Mouse (Mus musculus) large intestine, adult 2 months (tissue): Measurements from ENCODE around the gene AY074887. TPM values are rescaled to one million over a fixed set of nuclear protein-coding genes. Genes with fewer than 3 reads are reported as not detected.

Experiments
- DNase-seq: peaks from one replicate; pipeline ENCODE4 v3.0.0-alpha.2; 2012; ENCODE audit warnings: low read depth, low spot score
- WGBS: fragments of 180-500 bp; shearing (Covaris S2); methylation state at CpG from one replicate; pipeline ENCODE4 v1.1.7; 2018; 5-methylcytosine and 5-hydroxymethylcytosine counted together
- polyA plus RNA-seq: library from polyadenylated mRNA; depleted of rRNA; stranded (reverse); fragments of >200 nt; gene quantifications from 2 replicates; pipeline ENCODE4 v1.2.3, GENCODE M21; 2012; rRNA removed

Gene AY074887
- polyA plus RNA-seq, 1 experiment: not detected

GRCm38 (mm10) chr9:54918191-54918590 is 32.6 kb downstream of the AY074887 start:
- no peak for DNase-seq

DNA sequence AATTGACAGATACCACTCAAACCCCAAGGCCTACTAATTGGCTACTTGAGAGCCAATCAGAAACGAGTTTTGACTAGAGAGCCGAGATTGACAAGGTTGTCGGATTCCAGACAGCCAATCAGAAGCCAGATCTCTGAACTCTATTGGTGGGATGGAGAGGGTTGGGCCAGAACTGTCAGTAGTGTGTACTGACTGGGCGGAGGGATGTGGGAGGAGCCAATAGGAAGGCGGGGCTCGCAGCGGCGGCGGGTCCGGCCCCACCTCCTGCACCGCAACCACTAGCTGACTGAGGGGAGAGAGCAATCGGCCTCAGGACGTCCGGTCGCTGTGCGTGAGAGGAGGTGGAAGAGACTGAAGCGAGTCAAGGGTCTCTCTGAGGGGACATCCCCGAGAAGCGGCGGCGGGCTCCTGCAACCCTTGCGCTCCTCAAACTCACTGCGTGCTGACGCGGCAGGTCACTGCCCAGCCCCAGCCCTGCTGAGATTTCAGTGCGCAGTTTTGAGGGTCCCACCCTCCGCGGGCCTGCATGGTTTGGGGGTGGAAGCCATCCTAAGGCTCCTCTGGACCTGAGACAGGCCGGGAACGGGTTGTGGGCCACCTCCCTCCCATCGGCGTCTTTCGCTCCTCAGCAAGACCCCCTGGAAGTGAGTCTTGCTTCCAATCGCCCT is 33.7 kb downstream of the AY074887 start, which contains the start of gene Hykk:
Gene Hykk (plus strand): TSS at position 274 of the 668 bp plus-strand sequence.
- DNase-seq: peak; percentile 55
- WGBS: 1% methylated on average over 34 of the region's 34 CpGs

More at GRCm38 (mm10) chr9:54918191-54918590, 32.6 kb downstream of the AY074887 start:
- WGBS: 39% methylated on average over 2 of the region's 2 CpGs

GRCm38 (mm10) chr9:54916401-54916800 is 34.4 kb downstream of the AY074887 start:
- WGBS: 80% methylated on average over 8 of the region's 8 CpGs
- DNase-seq: no peak

GRCm38 (mm10) chr9:54915576-54915975 is 35.2 kb downstream of the AY074887 start:
- DNase-seq: no peak
- 62% methylated on average over 7 of the region's 7 CpGs for WGBS

GRCm38 (mm10) chr9:54909446-54909845 is 41.4 kb downstream of the AY074887 start:
- WGBS: 43% methylated on average over 5 of the region's 5 CpGs
- no peak for DNase-seq

Other genes starting within 250 kb of the AY074887 start
- gene Wdr61, start 216.5 kb downstream of the AY074887 start, polyA plus RNA-seq: 29.6 and 32.9 TPM in 2 replicates
- 9.4 and 14.7 TPM in 2 replicates for gene Crabp1, start 186.2 kb downstream of the AY074887 start, polyA plus RNA-seq
- gene Ireb2, start 87.2 kb downstream of the AY074887 start, polyA plus RNA-seq: 5.2 and 8.0 TPM in 2 replicates
- gene Hykk, start 33.7 kb downstream of the AY074887 start, polyA plus RNA-seq: 0.83 and 1.0 TPM in 2 replicates
- gene Psma4, start 208 bp downstream of the AY074887 start, polyA plus RNA-seq: 94.5 and 97.4 TPM in 2 replicates
- 0.07 and 0.17 TPM in 2 replicates for gene Chrna5, start 29.9 kb upstream of the AY074887 start, polyA plus RNA-seq
- 1.7 and 2.3 TPM in 2 replicates for gene Chrna3, start 75.6 kb upstream of the AY074887 start, polyA plus RNA-seq
- gene Chrnb4, start 97.8 kb upstream of the AY074887 start, polyA plus RNA-seq: 3.6 and 3.7 TPM in 2 replicates
- 4.0 and 6.2 TPM in 2 replicates for gene Ube2q2, start 197.9 kb upstream of the AY074887 start, polyA plus RNA-seq